Mouse (Mus musculus) midbrain, postnatal 0 days (tissue): ENCODE results near the gene Gh. TPM values are rescaled to one million over a fixed set of nuclear protein-coding genes. Genes with fewer than 3 reads are reported as not detected.

Experiments
- ATAC-seq: fragments of 200-750 bp; cut with Nextera tagmentation; 2 replicates; pipeline ENCODE4 v1.8.0; 2017; ENCODE audit warnings: moderate number of reproducible peaks, mild to moderate bottlenecking, moderate TSS enrichment, moderate library complexity; ENCODE audit not compliant: low FRiP score
- DNase-seq: peaks from one replicate; pipeline ENCODE4 v3.0.0-alpha.2; 2015; ENCODE audit warnings: low spot score
- H3K27ac ChIP-seq: fragments of 300-500 bp; sonication (generic); 2 replicates; pipeline ENCODE4 v1.5.1; 2014; ENCODE audit warnings: low read depth, mild to moderate bottlenecking, low read length, mixed read lengths
- H3K27me3 ChIP-seq: fragments of 300-500 bp; sonication (generic); 2 replicates; pipeline ENCODE4 v1.6.1; 2014; ENCODE audit warnings: low read length, control low read depth, mixed read lengths; ENCODE audit not compliant: insufficient read depth
- H3K36me3 ChIP-seq: fragments of 300-500 bp; sonication (generic); 2 replicates; pipeline ENCODE4 v1.6.1; 2014; ENCODE audit warnings: low read length, control low read depth, mixed read lengths; ENCODE audit not compliant: insufficient read depth
- H3K4me1 ChIP-seq: fragments of 300-500 bp; sonication (generic); 2 replicates; pipeline ENCODE4 v1.6.1; 2014; ENCODE audit warnings: mild to moderate bottlenecking, control low read depth, antibody characterized with exemption, low read length, mixed read lengths; ENCODE audit not compliant: insufficient read depth
- H3K4me2 ChIP-seq: fragments of 300-500 bp; sonication (generic); 2 replicates; pipeline ENCODE4 v1.6.1; 2014; ENCODE audit warnings: low read depth, mild to moderate bottlenecking, low read length, mixed read lengths; ENCODE audit not compliant: poor library complexity, severe bottlenecking
- H3K4me3 ChIP-seq: fragments of 300-500 bp; sonication (generic); 2 replicates; pipeline ENCODE4 v1.5.1; 2014; ENCODE audit warnings: low read depth, mild to moderate bottlenecking, low read length, moderate library complexity
- H3K9ac ChIP-seq: fragments of 300-500 bp; sonication (generic); replicated peaks from 2 replicates; pipeline ENCODE4 v1.6.1; 2014; ENCODE audit warnings: mild to moderate bottlenecking, low read length, moderate library complexity, mixed read lengths; ENCODE audit not compliant: poor library complexity, severe bottlenecking
- H3K9me3 ChIP-seq: fragments of 300-500 bp; sonication (generic); 2 replicates; pipeline ENCODE4 v1.6.1; 2016; ENCODE audit warnings: low read length, control low read depth
- CTCF ChIP-seq: IDR thresholded peaks from 2 replicates; pipeline ENCODE4 v1.5.1; 2016; ENCODE audit warnings: antibody characterized with exemption, mild to moderate bottlenecking
- WGBS: fragments of 180-500 bp; shearing (Covaris S2); extraction: QIAGEN DNeasy Blood & Tissue Kit; methylation state at CpG from one replicate; pipeline ENCODE4 v1.1.7; 2014; 5-methylcytosine and 5-hydroxymethylcytosine counted together
- polyA plus RNA-seq: library from polyadenylated mRNA; unstranded; fragments of >200 nt; fragmentation: Nextera tagmentation; extraction: Ambion mirVana; gene quantifications from 2 replicates; pipeline ENCODE4 v1.2.1, GENCODE M21; 2015
- total RNA-seq: library from RNA; depleted of rRNA; stranded (reverse); fragments of >200 nt; gene quantifications from 2 replicates; pipeline ENCODE4 v1.2.3, GENCODE M21; 2014

Gh gene
- total and polyA plus RNA-seq, 2 experiments from 2014 or later, result 1.3 TPM; not detected in 1

DNA sequence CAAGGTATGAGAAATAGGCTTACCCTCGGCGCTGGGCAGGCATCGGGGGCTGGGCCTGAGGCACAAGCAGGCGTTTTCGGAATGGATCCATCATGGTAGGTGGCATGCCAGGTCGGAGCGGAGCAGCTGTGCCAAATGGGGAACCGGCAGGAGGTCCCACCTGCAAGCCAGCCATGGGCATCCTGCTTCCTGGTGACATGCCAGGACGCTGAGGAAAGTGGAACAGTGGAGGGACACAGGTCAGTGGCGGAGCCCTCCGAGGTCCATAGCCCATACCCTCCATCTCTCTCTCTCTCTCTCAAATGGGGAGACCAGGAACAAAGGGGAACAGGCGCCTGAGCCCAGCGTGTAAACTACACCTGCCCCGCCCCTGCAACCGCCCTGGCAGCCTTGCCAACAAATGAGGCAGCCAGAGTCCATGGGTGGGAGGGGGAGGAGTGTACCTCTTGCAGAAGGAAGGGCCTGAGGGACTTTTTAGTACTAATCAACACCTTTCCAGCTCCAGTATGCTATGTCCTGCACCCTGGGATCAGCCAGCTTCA is 34.3 kb downstream of the Gh start:
- peaks cover 43% of the 10 kb centered on the region for H3K36me3 ChIP-seq
- H3K27ac ChIP-seq, result no peak overlapping the region
- TF ChIP-seq CTCF, result no peak
- H3K9me3 ChIP-seq, result no peaks in the 10 kb centered on the region
- no peak overlapping the region for H3K4me2 ChIP-seq
- peaks cover 12% of the 10 kb centered on the region for H3K4me1 ChIP-seq
- ATAC-seq, result no peak
- DNase-seq, result peak; percentile 49
- H3K4me3 ChIP-seq, result no peak overlapping the region
- H3K27me3 ChIP-seq, result no peaks in the 10 kb centered on the region
- 79% methylated on average over 15 of the region's 15 CpGs for WGBS
- H3K9ac ChIP-seq, result no peak overlapping the region

DNA sequence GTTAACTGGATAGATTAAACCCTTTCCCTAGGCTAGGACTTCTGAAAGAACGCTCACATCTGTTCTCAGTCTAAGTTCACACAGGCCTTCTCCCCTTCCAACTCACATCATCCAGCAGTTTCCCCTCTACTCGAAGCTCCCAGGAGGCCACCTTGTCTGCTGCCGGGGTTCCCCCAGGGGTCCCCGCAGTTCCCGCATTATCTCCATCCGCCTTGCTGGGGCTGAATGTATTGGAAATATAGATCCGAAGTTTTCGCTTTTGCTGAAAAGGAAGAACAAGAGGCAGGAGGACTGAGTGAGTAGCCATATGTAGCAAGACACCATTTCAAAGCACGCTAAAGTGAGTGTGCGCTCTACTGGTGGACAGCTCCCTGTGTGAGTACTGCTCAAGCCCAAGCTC is 35.2 kb downstream of the Gh start:
- WGBS, result 94% methylated on average over 10 of the region's 10 CpGs
- H3K4me3 ChIP-seq, result no peak overlapping the region
- DNase-seq (no peak), ATAC-seq (no peak)
- H3K9me3 ChIP-seq, result no peaks in the 10 kb centered on the region
- H3K36me3 ChIP-seq, result peaks cover 53% of the 10 kb centered on the region
- H3K27me3 ChIP-seq, result no peaks in the 10 kb centered on the region
- H3K27ac ChIP-seq, result no peak overlapping the region
- H3K4me2 ChIP-seq, result no peak overlapping the region
- H3K9ac ChIP-seq, result no peak overlapping the region
- peaks cover 7% of the 10 kb centered on the region for H3K4me1 ChIP-seq
- no peak for TF ChIP-seq CTCF

DNA sequence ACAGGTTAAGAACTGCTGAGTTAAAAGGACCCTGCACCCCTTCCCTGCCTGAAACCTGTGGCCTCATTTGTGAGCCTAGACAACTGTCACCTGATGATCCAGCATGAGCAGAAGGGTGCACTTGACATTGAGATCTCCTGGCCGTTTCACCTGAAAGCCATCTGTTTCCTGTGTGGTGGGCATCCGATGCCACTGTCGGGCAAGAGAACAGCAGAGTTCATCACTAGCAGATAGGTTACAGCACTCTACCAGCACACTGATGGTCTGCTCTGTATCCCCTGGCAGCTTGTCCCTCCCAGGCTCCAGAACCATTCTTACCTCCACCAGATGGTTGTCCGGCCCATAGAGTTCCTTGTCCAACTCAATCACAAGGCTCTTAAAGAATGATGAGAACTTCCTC is 36.1 kb downstream of the Gh start:
- Histone ChIP-seq H3K4me1 (peaks cover 3% of the 10 kb centered on the region; the same call in 1 of the 2 replicates), H3K4me3 (no peak overlapping the region), H3K9ac (no peak overlapping the region), H3K9me3 (no peaks in the 10 kb centered on the region), H3K27me3 (no peaks in the 10 kb centered on the region), H3K4me2 (no peak overlapping the region), H3K27ac (no peak overlapping the region), H3K36me3 (peaks cover 58% of the 10 kb centered on the region)
- TF ChIP-seq CTCF, result no peak
- WGBS, result 95% methylated on average over 4 of the region's 4 CpGs
- DNase-seq (no peak), ATAC-seq (no peak)

DNA sequence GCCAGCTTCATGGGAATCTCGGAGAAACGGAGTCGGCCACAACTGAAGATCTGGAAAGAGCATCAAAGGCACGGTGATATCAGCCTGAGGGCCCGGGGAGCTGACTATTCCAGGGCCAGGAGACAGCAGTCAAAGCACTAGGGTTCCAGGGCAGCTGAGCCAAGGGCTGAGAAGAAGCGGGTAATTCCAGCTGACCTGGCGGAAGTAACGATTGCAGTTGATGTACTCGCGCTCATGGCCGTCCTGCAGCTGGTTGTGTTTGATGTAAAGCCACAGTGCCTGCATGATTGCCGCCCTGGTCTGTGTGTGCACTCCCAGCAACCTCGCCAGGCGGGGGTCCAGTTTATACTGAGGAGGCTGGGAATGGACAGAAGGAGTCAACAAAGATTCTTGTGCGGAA is 36.7 kb downstream of the Gh start:
- DNase-seq (no peak), ATAC-seq (no peak)
- Histone ChIP-seq H3K9ac (no peak overlapping the region), H3K36me3 (peaks cover 58% of the 10 kb centered on the region), H3K4me2 (no peak overlapping the region), H3K4me3 (no peak overlapping the region), H3K4me1 (peaks cover 3% of the 10 kb centered on the region; the same call in 1 of the 2 replicates), H3K9me3 (no peaks in the 10 kb centered on the region), H3K27ac (no peak overlapping the region), H3K27me3 (no peaks in the 10 kb centered on the region)
- 93% methylated on average over 15 of the region's 15 CpGs for WGBS
- no peak for TF ChIP-seq CTCF

DNA sequence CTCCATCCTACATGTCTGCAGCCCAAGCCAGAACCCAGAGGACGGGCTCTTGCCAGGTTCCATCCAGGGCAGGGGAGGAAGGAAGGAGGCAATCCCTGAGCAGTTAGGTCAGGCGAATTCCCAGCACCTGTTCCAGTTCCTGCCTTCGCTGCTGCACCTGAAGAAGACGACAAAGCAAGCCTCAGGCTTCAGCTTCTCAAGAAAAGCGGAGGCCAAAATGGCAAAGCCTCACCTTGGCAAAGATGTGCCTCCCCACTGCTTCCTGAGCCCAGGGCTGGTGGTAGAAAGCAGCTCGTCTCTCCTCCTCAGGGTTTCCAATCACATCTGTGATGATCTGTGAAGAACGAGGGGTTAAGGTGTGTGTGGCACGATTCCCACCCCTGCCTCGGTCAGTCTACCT is 37.7 kb downstream of the Gh start:
- Histone ChIP-seq H3K9ac (no peak overlapping the region), H3K9me3 (no peaks in the 10 kb centered on the region), H3K4me1 (no peaks in the 10 kb centered on the region; the same call in 1 of the 2 replicates), H3K4me2 (no peak overlapping the region), H3K27ac (no peak overlapping the region), H3K4me3 (no peak overlapping the region), H3K36me3 (peaks cover 63% of the 10 kb centered on the region), H3K27me3 (no peaks in the 10 kb centered on the region)
- WGBS, result 93% methylated on average over 9 of the region's 9 CpGs
- ATAC-seq, result no peak
- TF ChIP-seq CTCF, result no peak
- DNase-seq, result no peak

DNA sequence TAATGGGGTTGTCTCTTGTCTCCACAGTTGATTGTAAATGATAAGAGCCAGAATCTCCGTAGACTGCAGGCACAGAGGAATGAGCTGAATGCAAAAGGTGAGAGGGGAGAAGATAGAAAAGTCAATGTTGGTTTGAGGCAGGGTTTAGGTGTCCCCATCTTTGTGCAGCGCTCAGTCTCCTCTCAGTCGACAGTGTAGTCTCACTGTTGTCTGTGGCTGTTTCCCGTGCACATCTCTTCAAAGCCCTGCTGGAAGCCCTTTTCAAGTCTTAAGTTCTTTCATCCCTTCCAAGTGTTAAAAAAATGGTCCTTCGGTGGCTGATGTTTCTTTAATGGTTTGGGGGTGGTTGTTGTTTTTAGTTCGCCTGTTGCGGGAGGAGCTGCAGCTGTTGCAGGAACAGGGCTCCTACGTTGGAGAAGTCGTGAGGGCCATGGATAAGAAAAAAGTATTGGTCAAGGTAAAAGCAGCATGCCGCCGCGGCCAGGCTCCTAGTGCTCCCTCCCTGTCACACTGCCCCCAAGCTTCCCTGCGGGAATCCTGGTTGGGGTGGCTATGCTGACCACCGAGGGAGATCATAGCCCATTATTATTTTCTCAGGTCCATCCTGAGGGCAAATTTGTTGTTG is 40.7 kb downstream of the Gh start:
- no peak overlapping the region for H3K27ac ChIP-seq
- no peak overlapping the region for H3K9ac ChIP-seq
- H3K27me3 ChIP-seq, result no peaks in the 10 kb centered on the region
- no peak for ATAC-seq
- DNase-seq, result no peak
- 0 out of 2 replicates have a peak, but pooled peaks cover 4% of the 10 kb centered on the region for H3K4me1 ChIP-seq
- no peak for TF ChIP-seq CTCF
- peaks cover 55% of the 10 kb centered on the region for H3K36me3 ChIP-seq
- no peak overlapping the region for H3K4me2 ChIP-seq
- 82% methylated on average over 14 of the region's 14 CpGs for WGBS
- no peak overlapping the region for H3K4me3 ChIP-seq
- no peaks in the 10 kb centered on the region for H3K9me3 ChIP-seq
